Mouse (Mus musculus) C2C12 (cell line): ENCODE measurements at regions not wholly inside any gene's neighbourhood (a gene's known extent, or its start where the extent isn't known, plus 50 kb on each side); places are given as distances from the start of the nearest gene placed in this dataset.

Experiments used
- CTCF ChIP-seq: IDR thresholded peaks from one replicate; pipeline ENCODE4 v1.5.1; 2011; ENCODE audit not compliant: control insufficient read depth, insufficient read depth, insufficient read length
- USF1 ChIP-seq: IDR thresholded peaks from one replicate; pipeline ENCODE4 v1.6.1; 2011; ENCODE audit warnings: low read depth, mild to moderate bottlenecking, control low read depth, moderate library complexity

DNA sequence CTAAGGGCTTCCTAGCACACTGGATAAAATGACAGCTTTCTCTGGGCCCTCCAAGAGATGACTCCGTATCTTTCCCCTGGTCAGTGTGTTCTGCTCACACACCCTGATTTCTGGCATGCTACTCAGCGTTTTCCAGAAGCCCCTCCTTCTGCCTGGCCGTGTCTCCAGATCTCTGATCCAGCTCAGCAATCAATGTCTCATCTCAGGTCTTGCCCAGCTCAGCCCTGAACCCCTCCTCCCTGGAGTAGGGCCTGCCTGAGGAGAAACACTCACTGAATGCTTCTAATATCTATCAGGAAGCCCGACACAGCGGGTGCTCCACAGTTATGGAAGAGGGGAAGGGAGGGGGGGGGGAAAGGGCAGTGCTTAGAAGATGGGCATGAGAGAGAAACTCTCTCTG, 101.9 kb upstream of the 1700021F07Rik start:
- TF ChIP-seq USF1 = no peak
- TF ChIP-seq CTCF = no peak
